Mouse (Mus musculus) lung, embryonic 14.5 days (tissue): ENCODE measurements around the gene Ndel1. TPM values are rescaled to one million over a fixed set of nuclear protein-coding genes. Genes with fewer than 3 reads are reported as not detected.

Source experiments
- ATAC-seq: fragments of 200-750 bp; cut with Nextera tagmentation; 2 replicates; pipeline ENCODE4 v1.8.0; 2017; ENCODE audit warnings: mild to moderate bottlenecking, moderate TSS enrichment, moderate library complexity; ENCODE audit not compliant: insufficient read depth
- DNase-seq: peaks from one replicate; pipeline ENCODE4 v3.0.0-alpha.2; 2015
- H3K27ac ChIP-seq: fragments of 300-500 bp; sonication (generic); 2 replicates; pipeline ENCODE4 v1.5.1; 2014; ENCODE audit warnings: low read depth, mild to moderate bottlenecking, moderate library complexity
- H3K27me3 ChIP-seq: fragments of 300-500 bp; sonication (generic); 2 replicates; pipeline ENCODE4 v1.6.1; 2014; ENCODE audit warnings: low read length, control low read depth; ENCODE audit not compliant: insufficient read depth
- H3K36me3 ChIP-seq: fragments of 300-500 bp; sonication (generic); 2 replicates; pipeline ENCODE4 v1.6.1; 2014; ENCODE audit warnings: control low read depth; ENCODE audit not compliant: insufficient read depth
- H3K4me1 ChIP-seq: fragments of 300-500 bp; sonication (generic); 2 replicates; pipeline ENCODE4 v1.6.1; 2014; ENCODE audit warnings: antibody characterized with exemption, control low read depth; ENCODE audit not compliant: insufficient read depth
- H3K4me2 ChIP-seq: fragments of 300-500 bp; sonication (generic); 2 replicates; pipeline ENCODE4 v1.6.1; 2014; ENCODE audit warnings: mild to moderate bottlenecking
- H3K4me3 ChIP-seq: fragments of 300-500 bp; sonication (generic); 2 replicates; pipeline ENCODE4 v1.5.1; 2014; ENCODE audit warnings: low read depth, low read length
- H3K9ac ChIP-seq: fragments of 300-500 bp; sonication (generic); 2 replicates; pipeline ENCODE4 v1.6.1; 2014
- H3K9me3 ChIP-seq: fragments of 300-500 bp; sonication (generic); 2 replicates; pipeline ENCODE4 v1.6.1; 2016; ENCODE audit warnings: low read depth, low read length, control low read depth
- CTCF ChIP-seq: IDR thresholded peaks from 2 replicates; pipeline ENCODE4 v1.5.1; 2016; ENCODE audit warnings: antibody characterized with exemption, low read depth
- WGBS: fragments of 180-500 bp; shearing (Covaris S2); extraction: QIAGEN DNeasy Blood & Tissue Kit; methylation state at CpG from one replicate; pipeline ENCODE4 v1.1.7; 2014; 5-methylcytosine and 5-hydroxymethylcytosine counted together
- polyA plus RNA-seq: library from polyadenylated mRNA; unstranded; fragments of >200 nt; fragmentation: Nextera tagmentation; extraction: Ambion mirVana; gene quantifications from 2 replicates; pipeline ENCODE4 v1.2.1, GENCODE M21; 2014

The Ndel1 gene
- 63.1 and 67.6 TPM in 2 replicates for polyA plus RNA-seq

- no peaks in the 10 kb centered on the region for H3K27me3 ChIP-seq
- WGBS, result 42% methylated on average over 6 of the region's 6 CpGs
- DNase-seq (peak; percentile 58), ATAC-seq (no peak; the same call in 1 of the 2 replicates)
- no peak within 1 kb of the TSS for H3K4me3 ChIP-seq
- H3K36me3 ChIP-seq, result no peaks in the 10 kb centered on the region
- H3K27ac ChIP-seq, result no peak within 1 kb of the TSS
- H3K9ac ChIP-seq, result no peak within 1 kb of the TSS
- H3K9me3 ChIP-seq, result no peaks in the 10 kb centered on the region
- H3K4me1 ChIP-seq, result 0 out of 2 replicates have a peak, but pooled peaks cover 3% of the 10 kb centered on the region
- H3K4me2 ChIP-seq, result no peak within 1 kb of the TSS
- no peak for TF ChIP-seq CTCF
Observed at GRCm38 (mm10) chr11:68871748-68872147, at the start of gene Ndel1. Gene Ndel1 (minus strand): TSS chr11:68871858.

- no peak overlapping the region for H3K27ac ChIP-seq
- H3K4me2 ChIP-seq, result no peak overlapping the region
- no peaks in the 10 kb centered on the region for H3K36me3 ChIP-seq
- DNase-seq, result no peak
- no peaks in the 10 kb centered on the region for H3K4me1 ChIP-seq
- 87% methylated on average over 4 of the region's 4 CpGs for WGBS
- no peak overlapping the region for H3K9ac ChIP-seq
- no peaks in the 10 kb centered on the region for H3K27me3 ChIP-seq
- H3K9me3 ChIP-seq, result no peaks in the 10 kb centered on the region
- TF ChIP-seq CTCF, result no peak
- no peak overlapping the region for H3K4me3 ChIP-seq
- no peak for ATAC-seq
Observed at GRCm38 (mm10) chr11:68914566-68914965, 42.9 kb upstream of the Ndel1 start.

GRCm38 (mm10) chr11:68911531-68912177, 40.0 kb upstream of the Ndel1 start:
- no peaks in the 10 kb centered on the region for H3K4me1 ChIP-seq
- no peaks in the 10 kb centered on the region for H3K9me3 ChIP-seq
- peak overlapping the region; percentile 18; the same call in 1 of the 2 replicates for H3K4me2 ChIP-seq
- peak overlapping the region; percentile 67 for H3K27ac ChIP-seq
- no peak for TF ChIP-seq CTCF
- no peak overlapping the region for H3K9ac ChIP-seq
- H3K27me3 ChIP-seq, result no peaks in the 10 kb centered on the region
- DNase-seq (peak; percentile 68), ATAC-seq (no peak)
- 0 out of 2 replicates have a peak, but pooled peaks cover 5% of the 10 kb centered on the region for H3K36me3 ChIP-seq
- no peak overlapping the region for H3K4me3 ChIP-seq
- WGBS, result 37% methylated on average over 14 of the region's 14 CpGs

GRCm38 (mm10) chr11:68908846-68909503, 37.3 kb upstream of the Ndel1 start:
- Histone ChIP-seq H3K4me3 (no peak overlapping the region), H3K4me2 (no peak overlapping the region), H3K27me3 (no peaks in the 10 kb centered on the region), H3K27ac (no peak overlapping the region), H3K4me1 (no peaks in the 10 kb centered on the region), H3K36me3 (peaks cover 31% of the 10 kb centered on the region), H3K9me3 (no peaks in the 10 kb centered on the region), H3K9ac (no peak overlapping the region)
- DNase-seq (no peak), ATAC-seq (no peak)
- 41% methylated on average over 7 of the region's 7 CpGs for WGBS
- no peak for TF ChIP-seq CTCF

GRCm38 (mm10) chr11:68907251-68907650, 35.6 kb upstream of the Ndel1 start:
- ATAC-seq, result no peak
- Histone ChIP-seq H3K4me3 (no peak overlapping the region), H3K36me3 (peaks cover 47% of the 10 kb centered on the region), H3K4me1 (no peaks in the 10 kb centered on the region), H3K9ac (no peak overlapping the region), H3K4me2 (no peak overlapping the region), H3K9me3 (no peaks in the 10 kb centered on the region), H3K27me3 (no peaks in the 10 kb centered on the region), H3K27ac (no peak overlapping the region; the same call in 1 of the 2 replicates)
- no peak for DNase-seq
- no peak for TF ChIP-seq CTCF
- WGBS, result 67% methylated on average over 3 of the region's 3 CpGs

GRCm38 (mm10) chr11:68906461-68906790, 34.8 kb upstream of the Ndel1 start:
- no peak for TF ChIP-seq CTCF
- Histone ChIP-seq H3K36me3 (peaks cover 47% of the 10 kb centered on the region), H3K4me3 (no peak overlapping the region), H3K9me3 (no peaks in the 10 kb centered on the region), H3K4me2 (no peak overlapping the region), H3K4me1 (no peaks in the 10 kb centered on the region), H3K27me3 (no peaks in the 10 kb centered on the region), H3K9ac (no peak overlapping the region), H3K27ac (no peak overlapping the region; the same call in 1 of the 2 replicates)
- 55% methylated on average over 4 of the region's 4 CpGs for WGBS
- peak; percentile 64 for ATAC-seq
- peak; percentile 83 for DNase-seq

GRCm38 (mm10) chr11:68905665-68906460, 34.2 kb upstream of the Ndel1 start:
- H3K27me3 ChIP-seq, result no peaks in the 10 kb centered on the region
- WGBS, result 81% methylated on average over 9 of the region's 9 CpGs
- no peak for TF ChIP-seq CTCF
- peaks cover 2% of the 10 kb centered on the region; the same call in 1 of the 2 replicates for H3K4me1 ChIP-seq
- H3K36me3 ChIP-seq, result peaks cover 47% of the 10 kb centered on the region
- ATAC-seq (no peak), DNase-seq (no peak)
- H3K4me3 ChIP-seq, result no peak overlapping the region
- no peak overlapping the region for H3K4me2 ChIP-seq
- no peaks in the 10 kb centered on the region for H3K9me3 ChIP-seq
- no peak overlapping the region for H3K9ac ChIP-seq
- H3K27ac ChIP-seq, result no peak overlapping the region; the same call in 1 of the 2 replicates
